Mouse (Mus musculus) embryonic fibroblast, embryonic 13.5 days (primary cell): Measurements from ENCODE around the gene Muc3a. TPM values are rescaled to one million over a fixed set of nuclear protein-coding genes. Genes with fewer than 3 reads are reported as not detected.

Source experiments
- H3K27ac ChIP-seq: 2 replicates; pipeline ENCODE4 v1.5.1; 2012; ENCODE audit warnings: low read length, control low read depth, inconsistent platforms; ENCODE audit not compliant: insufficient read depth
- H3K4me1 ChIP-seq: 2 replicates; pipeline ENCODE4 v1.6.1; 2011; ENCODE audit warnings: low read length; ENCODE audit not compliant: control insufficient read depth, insufficient read depth
- H3K4me3 ChIP-seq: 2 replicates; pipeline ENCODE4 v1.5.1; 2011; ENCODE audit warnings: mild to moderate bottlenecking, control low read depth, low read length; ENCODE audit not compliant: insufficient read depth
- CTCF ChIP-seq: IDR thresholded peaks from 2 replicates; pipeline ENCODE4 v1.5.1; 2011; ENCODE audit warnings: mild to moderate bottlenecking, control low read depth, low read length, moderate library complexity, borderline replicate concordance; ENCODE audit not compliant: insufficient read depth
- POLR2A ChIP-seq: IDR thresholded peaks from 2 replicates; pipeline ENCODE4 v1.6.1; 2011; ENCODE audit warnings: low read depth, mild to moderate bottlenecking, control low read depth, low read length, moderate library complexity
- polyA plus RNA-seq: library from polyadenylated mRNA; stranded (reverse); fragments of >200 nt; gene quantifications from 2 replicates; pipeline ENCODE4 v1.2.4, GENCODE M21; 2011; ENCODE audit warnings: low read depth; ENCODE audit not compliant: missing spikeins, insufficient read length

Gene Muc3a
- polyA plus RNA-seq = not detected in 2 replicates

GRCm38 (mm10) chr5:137212289-137212688 is at the start of gene Muc3a:
Gene Muc3a, minus strand, starts transcription at chr5:137212389.
- H3K4me3 ChIP-seq = no peak within 1 kb of the TSS
- H3K4me1 ChIP-seq = no peaks in the 10 kb centered on the region
- H3K27ac ChIP-seq = no peak within 1 kb of the TSS
- TF ChIP-seq CTCF = no peak
- no peak for TF ChIP-seq POLR2A

GRCm38 (mm10) chr5:137211114-137211829 is 917 bp downstream of the Muc3a start:
- Histone ChIP-seq H3K4me1 (no peaks in the 10 kb centered on the region), H3K4me3 (no peak overlapping the region)
- TF ChIP-seq CTCF = no peak
- TF ChIP-seq POLR2A = no peak

DNA sequence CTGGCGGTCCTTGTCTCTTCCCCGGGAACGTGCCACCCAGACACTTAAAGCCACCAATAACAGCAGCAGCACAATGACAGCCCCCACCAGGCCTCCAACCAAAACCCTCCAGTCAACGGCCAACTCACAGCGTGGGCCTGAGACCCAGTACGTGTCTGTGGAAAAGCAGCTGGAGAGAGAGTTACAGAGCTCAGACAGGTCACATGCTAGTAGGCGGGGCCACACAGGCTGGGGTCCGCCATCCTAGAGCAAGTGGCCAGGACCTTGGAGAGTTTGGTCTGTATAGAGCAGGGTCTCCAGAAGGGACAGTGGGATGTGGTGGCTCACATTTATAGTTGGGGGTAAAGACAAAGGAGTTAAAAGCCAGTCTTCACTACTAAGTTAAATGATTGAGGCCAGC is 1.5 kb downstream of the Muc3a start:
- Histone ChIP-seq H3K27ac (no peak overlapping the region), H3K4me1 (no peaks in the 10 kb centered on the region), H3K4me3 (no peak overlapping the region)
- TF ChIP-seq POLR2A = no peak
- TF ChIP-seq CTCF = no peak

More at GRCm38 (mm10) chr5:137211114-137211829, 917 bp downstream of the Muc3a start:
- no peak overlapping the region for H3K27ac ChIP-seq

DNA sequence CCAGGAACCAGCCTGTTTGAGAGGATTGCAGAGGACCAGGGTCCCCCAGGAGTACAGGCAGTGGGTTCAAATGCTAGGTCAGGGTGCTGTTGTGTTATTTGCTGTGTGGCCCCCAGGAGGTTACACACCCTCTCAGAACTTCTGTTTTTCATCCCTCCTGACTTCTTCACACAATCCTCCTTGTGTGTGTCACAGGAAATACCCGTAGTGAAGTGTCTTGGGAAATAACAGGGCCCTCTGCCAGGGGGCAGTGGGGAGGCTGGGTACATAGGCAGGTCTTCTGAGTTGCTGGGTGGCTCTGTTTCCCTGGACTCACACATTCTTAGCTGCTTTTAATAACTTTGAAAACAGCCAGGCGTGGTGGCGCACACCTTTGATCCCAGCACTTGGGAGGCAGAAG is 6.9 kb downstream of the Muc3a start:
- Histone ChIP-seq H3K27ac (no peak overlapping the region), H3K4me1 (no peaks in the 10 kb centered on the region), H3K4me3 (no peak overlapping the region)
- TF ChIP-seq CTCF = no peak
- no peak for TF ChIP-seq POLR2A

- Histone ChIP-seq H3K4me3 (no peak overlapping the region), H3K4me1 (no peaks in the 10 kb centered on the region), H3K27ac (no peak overlapping the region)
- TF ChIP-seq CTCF = no peak
- no peak for TF ChIP-seq POLR2A
These were observed 17.6 kb downstream of the Muc3a start for GRCm38 (mm10) chr5:137194488-137195120.

DNA sequence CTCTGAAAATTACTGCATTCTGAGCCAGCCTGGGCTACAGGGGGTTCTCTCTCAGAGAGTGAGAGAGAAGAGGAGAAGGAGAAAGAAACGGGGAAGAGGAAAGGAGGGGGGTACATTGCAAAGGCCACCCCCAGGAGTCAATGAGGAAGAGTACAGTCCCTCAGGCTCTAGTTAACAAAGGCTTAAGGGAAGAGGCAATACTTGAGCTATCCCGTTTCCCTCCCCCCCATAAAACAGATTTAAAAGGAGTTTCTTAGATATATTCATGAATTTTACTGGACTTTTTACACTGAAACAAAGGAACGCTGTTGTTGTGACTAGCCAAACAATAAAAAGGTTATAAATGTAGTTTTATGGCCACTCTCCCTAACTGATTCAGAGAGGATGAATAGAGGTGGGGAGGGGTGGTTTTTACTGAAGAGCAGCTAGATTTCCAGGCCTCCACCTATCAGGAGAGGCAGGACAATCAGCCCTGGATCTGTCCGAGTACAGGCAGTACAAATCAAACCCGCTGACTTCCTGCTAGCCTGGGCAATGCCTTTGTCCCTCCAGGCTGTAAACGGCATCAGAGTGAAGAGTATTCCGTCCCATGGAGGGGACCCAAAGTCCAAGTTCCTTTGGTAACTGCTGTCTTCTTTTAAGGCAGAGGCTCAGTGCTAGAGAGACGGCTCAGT is 18.8 kb downstream of the Muc3a start:
- H3K4me1 ChIP-seq = no peaks in the 10 kb centered on the region
- no peak overlapping the region for H3K4me3 ChIP-seq
- TF ChIP-seq CTCF (no peak), POLR2A (no peak)
- no peak overlapping the region for H3K27ac ChIP-seq

DNA sequence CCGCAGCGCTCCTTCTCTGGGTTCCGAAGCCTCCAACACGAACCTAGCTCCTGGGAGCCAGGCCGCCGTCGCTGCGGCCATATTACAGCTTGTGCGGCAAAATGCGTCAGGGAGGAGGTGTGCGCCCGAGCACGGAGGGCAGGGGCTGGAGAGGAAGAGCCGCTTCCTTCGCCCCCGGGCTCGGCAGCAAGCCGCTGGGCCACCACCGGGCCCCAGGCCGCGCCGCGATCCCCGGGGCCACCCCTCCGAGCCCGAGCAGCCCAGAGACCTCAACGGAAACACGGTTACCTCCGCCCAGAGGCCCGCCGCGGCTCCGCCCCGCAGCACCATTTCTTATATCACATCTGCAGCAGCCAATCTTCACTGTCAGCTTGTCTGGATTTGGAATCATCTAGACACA is 22.9 kb downstream of the Muc3a start:
- no peaks in the 10 kb centered on the region for H3K4me1 ChIP-seq
- H3K4me3 ChIP-seq = peak overlapping the region; percentile 47
- no peak for TF ChIP-seq CTCF
- TF ChIP-seq POLR2A = no peak
- no peak overlapping the region for H3K27ac ChIP-seq

DNA sequence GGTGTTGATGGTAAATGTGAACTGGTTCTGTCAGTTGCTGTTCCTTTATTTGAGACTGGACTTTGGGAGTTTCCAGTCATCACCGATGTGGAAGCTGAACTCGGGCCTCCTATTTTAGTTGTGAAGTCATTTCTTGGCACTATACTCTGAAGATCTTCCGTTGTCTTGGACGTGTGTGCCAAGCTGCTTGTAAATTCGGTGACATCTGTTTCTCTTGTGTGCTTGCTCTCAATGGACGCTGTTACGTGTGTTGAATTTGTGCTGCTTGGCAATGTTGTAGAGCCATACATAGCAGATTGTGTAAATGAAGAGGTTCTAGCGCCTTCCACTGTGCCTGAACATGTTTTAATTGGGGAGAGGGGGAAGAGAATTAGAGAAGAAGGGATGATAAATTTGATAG is 26.8 kb downstream of the Muc3a start:
- TF ChIP-seq POLR2A (no peak), CTCF (no peak)
- H3K4me1 ChIP-seq = no peaks in the 10 kb centered on the region
- no peak overlapping the region for H3K4me3 ChIP-seq
- no peak overlapping the region for H3K27ac ChIP-seq

DNA sequence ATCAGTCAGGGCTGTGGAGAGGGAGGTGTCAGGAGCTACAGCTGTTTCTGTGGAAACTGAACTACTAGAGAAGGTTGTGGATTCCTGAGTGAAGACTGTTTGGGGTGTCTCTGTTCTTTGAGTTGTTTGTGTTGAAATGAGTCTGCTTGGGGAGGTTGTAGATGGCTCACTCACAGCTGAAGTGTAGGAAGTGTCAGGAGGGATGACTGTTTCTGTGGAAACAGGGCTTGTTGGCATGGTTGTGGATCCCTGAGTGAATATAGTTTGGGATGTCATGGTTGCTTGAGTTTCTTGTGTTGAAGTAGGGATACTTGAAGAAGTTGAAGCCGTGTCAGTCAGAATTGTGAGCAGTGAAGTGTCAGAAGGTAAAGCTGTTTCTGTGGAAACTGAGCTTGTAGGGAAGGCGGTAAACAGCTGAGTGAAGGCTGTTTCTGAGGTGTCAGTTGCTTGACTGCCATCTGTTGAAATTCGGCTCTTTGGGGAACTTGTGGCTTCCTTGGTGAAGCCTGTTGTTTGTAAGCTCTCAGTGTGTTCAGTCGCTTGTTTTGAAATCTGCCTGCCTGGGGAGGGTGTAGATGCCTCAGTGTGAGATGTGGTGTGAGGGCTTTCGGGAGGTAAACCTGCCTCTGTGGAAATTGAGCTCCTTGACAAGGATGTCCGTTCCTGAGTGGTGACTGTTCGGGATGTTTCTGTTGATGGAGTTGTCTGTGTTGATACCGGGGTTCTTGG is 32.4 kb downstream of the Muc3a start:
- no peak overlapping the region for H3K27ac ChIP-seq
- H3K4me3 ChIP-seq = no peak overlapping the region
- no peaks in the 10 kb centered on the region for H3K4me1 ChIP-seq
- no peak for TF ChIP-seq POLR2A
- TF ChIP-seq CTCF = no peak
